ENCODE assay signal across 15 mouse cellular contexts in genomic region chr12:105678211-105678610, GRCm38 (mm10). TPM values are rescaled to one million over a fixed set of nuclear protein-coding genes. Genes with fewer than 3 reads are reported as not detected.
"Had no signal": no experiment of that assay in that cellular context is flagged by ENCODE, and none has a peak within 500 bp of the region (broad histone marks: within the 10 kb centered on the region; RNA-seq: fewer than 3 reads in every experiment).

No protein-coding gene starts in this region.

- H3K9me3 ChIP-seq: limb, embryonic 10.5 days; limb, embryonic 13.5 days; liver, embryonic 12.5 days; liver, embryonic 15.5 days; lung, embryonic 15.5 days had no signal

- H3K4me3 ChIP-seq: limb, embryonic 10.5 days; limb, embryonic 13.5 days; liver, embryonic 12.5 days; liver, embryonic 15.5 days; lung, embryonic 15.5 days had no signal

- DNase-seq: kidney, adult 2 months; kidney, postnatal 36 days; liver; lung, adult 18-20 months; lung, postnatal 10 days; lung, postnatal 36 days; midbrain, embryonic 14.5 days; thymus, postnatal 25 days had no signal

- H3K27me3 ChIP-seq: limb, embryonic 13.5 days; liver, embryonic 12.5 days; liver, embryonic 15.5 days; lung, embryonic 15.5 days had no signal

- ATAC-seq: intestine, postnatal 0 days; liver, embryonic 12.5 days had no signal

RNA-seq across cellular contexts. Expression of gene Ak7, which starts 27.6 kb away (rescaled TPM):
- polyA plus RNA-seq: kidney, embryonic 14.5 days had no signal
